Mouse (Mus musculus): ENCODE data around the gene Plekha7.

Plekha7 gene

GRCm38 (mm10) chr7:116182451-116182850 is 125.7 kb downstream of the Plekha7 start:
- DNase-seq, result no peak

- DNase-seq, result no peak
Observed at GRCm38 (mm10) chr7:116181444-116181946, 126.7 kb downstream of the Plekha7 start.

- peak; percentile 73 to 79 for DNase-seq
Observed at GRCm38 (mm10) chr7:116178916-116179315, 129.3 kb downstream of the Plekha7 start.

- no peak for DNase-seq
Observed at GRCm38 (mm10) chr7:116172774-116173173, 135.4 kb downstream of the Plekha7 start.

GRCm38 (mm10) chr7:116169426-116169825 is 138.8 kb downstream of the Plekha7 start:
- no peak for DNase-seq

GRCm38 (mm10) chr7:116168224-116168623 is 140.0 kb downstream of the Plekha7 start:
- DNase-seq, result no peak

GRCm38 (mm10) chr7:116164232-116164631 is 143.9 kb downstream of the Plekha7 start:
- DNase-seq, result no peak

GRCm38 (mm10) chr7:116161544-116161943 is 146.6 kb downstream of the Plekha7 start:
- peak in 1 of 2 experiments; percentile 17 for DNase-seq

- DNase-seq, result no peak
Observed at GRCm38 (mm10) chr7:116156894-116157143, 151.4 kb downstream of the Plekha7 start.

GRCm38 (mm10) chr7:116156072-116156893 is 151.9 kb downstream of the Plekha7 start:
- no peak for DNase-seq

- DNase-seq, result no peak
Observed at GRCm38 (mm10) chr7:116153781-116154368, 154.3 kb downstream of the Plekha7 start.

GRCm38 (mm10) chr7:116149568-116149967 is 158.6 kb downstream of the Plekha7 start:
- no peak for DNase-seq

- DNase-seq, result no peak
Observed at GRCm38 (mm10) chr7:116147114-116147513, 161.1 kb downstream of the Plekha7 start.

- DNase-seq, result peak; percentile 53 to 75
Observed at GRCm38 (mm10) chr7:116145030-116145429, 163.1 kb downstream of the Plekha7 start.

GRCm38 (mm10) chr7:116137671-116138070 is 170.5 kb downstream of the Plekha7 start:
- DNase-seq, result no peak

GRCm38 (mm10) chr7:116137149-116137548 is 171.0 kb downstream of the Plekha7 start:
- DNase-seq, result no peak

GRCm38 (mm10) chr7:116134413-116135292 is 173.5 kb downstream of the Plekha7 start:
- no peak for DNase-seq

- peak; percentile 68 to 82 for DNase-seq
Observed at GRCm38 (mm10) chr7:116132078-116132477, 176.1 kb downstream of the Plekha7 start.

GRCm38 (mm10) chr7:116131390-116131789 is 176.8 kb downstream of the Plekha7 start:
- no peak for DNase-seq

- DNase-seq, result no peak
Observed at GRCm38 (mm10) chr7:116129374-116129773, 178.8 kb downstream of the Plekha7 start.

GRCm38 (mm10) chr7:116128286-116128685 is 179.9 kb downstream of the Plekha7 start:
- DNase-seq, result no peak

- DNase-seq, result no peak
Observed at GRCm38 (mm10) chr7:116127052-116127451, 181.1 kb downstream of the Plekha7 start.

- no peak for DNase-seq
Observed at GRCm38 (mm10) chr7:116125671-116126070, 182.5 kb downstream of the Plekha7 start.

Measured in kidney, adult 8-10 months (tissue).